12 mouse cellular contexts compared by ENCODE assay signal in the genomic region with DNA sequence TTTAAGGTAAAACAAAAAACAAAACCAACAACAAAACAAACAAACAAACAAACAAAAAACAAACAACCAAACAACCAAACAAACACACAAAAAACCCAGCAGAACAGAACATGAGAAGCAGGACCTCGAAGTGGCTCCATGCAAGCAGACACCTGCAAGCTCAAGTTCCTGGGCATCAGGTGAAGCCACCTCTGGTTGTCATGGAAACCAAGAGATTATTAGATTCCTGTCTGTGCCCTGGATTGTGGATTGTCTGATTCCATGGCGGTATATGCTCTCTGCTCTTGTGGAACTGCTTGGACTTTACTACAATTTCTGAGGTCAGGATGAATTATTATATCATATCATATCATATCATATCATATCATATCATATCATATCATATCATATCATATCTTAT.
DNase-seq lines count a peak whose midpoint lies in the region; ATAC-seq and TF ChIP-seq lines count a peak whose summit lies in the region.
"Had no signal": no experiment of that assay in that cellular context is flagged by ENCODE, and none has a peak within 500 bp of the region (broad histone marks: within the 10 kb centered on the region; RNA-seq: fewer than 3 reads in every experiment).

No protein-coding gene starts in this region.

- H3K4me2 ChIP-seq in lung, embryonic 14.5 days: peak overlapping the region; percentile 37
- peak overlapping the region; percentile 41; the same call in 1 of the 2 replicates for H3K4me2 ChIP-seq in forebrain, embryonic 15.5 days (replicated peaks)
- peak overlapping the region; percentile 48 for H3K4me2 ChIP-seq in midbrain, postnatal 0 days (ENCODE audit: low read depth, low read length, poor library complexity, severe bottlenecking)
- no peak overlapping the region for H3K4me2 ChIP-seq in kidney, embryonic 14.5 days (replicated peaks; ENCODE audit: low read depth, low read length)

- TF ChIP-seq CTCF in gastrocnemius, adult 2 months (IDR thresholded peaks at IDR 0.05): no peak
- no peak for TF ChIP-seq CTCF in lung, embryonic 14.5 days (IDR thresholded peaks at IDR 0.05; ENCODE audit: low read depth)
- no peak for TF ChIP-seq CTCF in midbrain, postnatal 0 days (IDR thresholded peaks at IDR 0.05)

- WGBS in lung, embryonic 14.5 days: 62% methylated on average over 2 of the region's 2 CpGs
- WGBS in forebrain, embryonic 15.5 days: 65% methylated on average over 2 of the region's 2 CpGs
- 50% methylated on average over 2 of the region's 2 CpGs for WGBS in midbrain, postnatal 0 days
- WGBS in kidney, embryonic 14.5 days: 75% methylated on average over 2 of the region's 2 CpGs

- no peaks in the 10 kb centered on the region for H3K36me3 ChIP-seq in lung, embryonic 14.5 days (ENCODE audit: insufficient read depth)
- H3K36me3 ChIP-seq in forebrain, embryonic 15.5 days: no peaks in the 10 kb centered on the region
- no peaks in the 10 kb centered on the region for H3K36me3 ChIP-seq in midbrain, postnatal 0 days (ENCODE audit: insufficient read depth, low read length)
- H3K36me3 ChIP-seq in kidney, embryonic 14.5 days (ENCODE audit: control insufficient read depth, insufficient read depth, low read length): no peaks in the 10 kb centered on the region

- H3K27ac ChIP-seq in gastrocnemius, adult 2 months: peak overlapping the region; percentile 57; the same call in 1 of the 2 replicates
- H3K27ac ChIP-seq in lung, embryonic 14.5 days (ENCODE audit: low read depth): no peak overlapping the region
- H3K27ac ChIP-seq in forebrain, embryonic 15.5 days (replicated peaks): no peak overlapping the region
- no peak overlapping the region for H3K27ac ChIP-seq in midbrain, postnatal 0 days (ENCODE audit: low read depth, low read length)
- no peak overlapping the region for H3K27ac ChIP-seq in kidney, embryonic 14.5 days (ENCODE audit: low read depth, low read length)

- intact Hi-C loops in gastrocnemius, adult 2 months (cut with DNase I): loop anchor here (2.0 kb wide), 1 partner anchor 174 kb away; no protein-coding TSS in a partner anchor
- intact Hi-C loops in gastrocnemius, postnatal 14 days (cut with DNase I; ENCODE audit: low total_unique reads): no loop called here

- no peaks in the 10 kb centered on the region for H3K4me1 ChIP-seq in lung, embryonic 14.5 days (ENCODE audit: insufficient read depth)
- peaks cover 14% of the 10 kb centered on the region for H3K4me1 ChIP-seq in forebrain, embryonic 15.5 days
- H3K4me1 ChIP-seq in midbrain, postnatal 0 days (ENCODE audit: insufficient read depth, low read length): peaks cover 5% of the 10 kb centered on the region; the same call in 1 of the 2 replicates
- no peaks in the 10 kb centered on the region for H3K4me1 ChIP-seq in kidney, embryonic 14.5 days (ENCODE audit: control insufficient read depth, insufficient read depth, low read length)

- H3K4me3 ChIP-seq in gastrocnemius, adult 2 months: peak overlapping the region; percentile 64; the same call in 1 of the 2 replicates
- no peak overlapping the region for H3K4me3 ChIP-seq in lung, embryonic 14.5 days (ENCODE audit: low read depth, low read length)
- H3K4me3 ChIP-seq in forebrain, embryonic 15.5 days: no peak overlapping the region
- no peak overlapping the region for H3K4me3 ChIP-seq in midbrain, postnatal 0 days (ENCODE audit: low read depth, low read length)
- no peak overlapping the region for H3K4me3 ChIP-seq in kidney, embryonic 14.5 days (ENCODE audit: low read length)
- H3K4me3 ChIP-seq: myocyte had no signal

- H3K9me3 ChIP-seq in lung, embryonic 14.5 days (ENCODE audit: low read depth, low read length): no peaks in the 10 kb centered on the region
- no peaks in the 10 kb centered on the region for H3K9me3 ChIP-seq in forebrain, embryonic 15.5 days
- no peaks in the 10 kb centered on the region for H3K9me3 ChIP-seq in midbrain, postnatal 0 days (ENCODE audit: low read length)
- no peaks in the 10 kb centered on the region for H3K9me3 ChIP-seq in kidney, embryonic 14.5 days (ENCODE audit: control insufficient read depth, low read length)

- no peak overlapping the region for H3K9ac ChIP-seq in lung, embryonic 14.5 days
- no peak overlapping the region for H3K9ac ChIP-seq in forebrain, embryonic 15.5 days (replicated peaks)
- no peak overlapping the region for H3K9ac ChIP-seq in midbrain, postnatal 0 days (replicated peaks; ENCODE audit: low read length, poor library complexity, severe bottlenecking)
- H3K9ac ChIP-seq in kidney, embryonic 14.5 days (ENCODE audit: low read depth, low read length): no peak overlapping the region
- H3K9ac ChIP-seq: liver, postnatal 0 days had no signal

- no peaks in the 10 kb centered on the region for H3K27me3 ChIP-seq in lung, embryonic 14.5 days (ENCODE audit: insufficient read depth, low read length)
- no peaks in the 10 kb centered on the region for H3K27me3 ChIP-seq in forebrain, embryonic 15.5 days
- H3K27me3 ChIP-seq in midbrain, postnatal 0 days (ENCODE audit: insufficient read depth, low read length): no peaks in the 10 kb centered on the region
- H3K27me3 ChIP-seq in kidney, embryonic 14.5 days (ENCODE audit: control insufficient read depth, insufficient read depth, low read length): no peaks in the 10 kb centered on the region

- no peak for ATAC-seq in lung, embryonic 14.5 days (ENCODE audit: insufficient read depth)
- ATAC-seq in forebrain, embryonic 15.5 days (replicated peaks): no peak
- no peak for ATAC-seq in midbrain, postnatal 0 days (ENCODE audit: low FRiP score)
- no peak for ATAC-seq in kidney, embryonic 14.5 days (ENCODE audit: low FRiP score, low TSS enrichment)
- ATAC-seq: liver, postnatal 0 days had no signal

- DNase-seq in gastrocnemius, adult 2 months: no peak
- DNase-seq in gastrocnemius, postnatal 14 days: no peak
- no peak for DNase-seq in lung, embryonic 14.5 days
- no peak for DNase-seq in lung, postnatal 25 days (ENCODE audit: low spot score)
- DNase-seq in midbrain, postnatal 0 days (ENCODE audit: low spot score): peak; percentile 25
- no peak for DNase-seq in cerebellum, adult 11 months
- DNase-seq: cerebellum, adult 18-20 months; liver, postnatal 0 days; thymus, postnatal 36 days had no signal
